Mouse (Mus musculus): Measurements from ENCODE around the gene Gm10184. TPM values are rescaled to one million over a fixed set of nuclear protein-coding genes. Genes with fewer than 3 reads are reported as not detected.
"Not testable (repeated sequence)": the region's sequence is repeated elsewhere in the genome, so short reads cannot be mapped to it uniquely, and the experiment has no call there.

Gm10184 gene
- 1.3 and 3.9 TPM in 2 replicates for polyA plus RNA-seq (2012; rRNA removed)

GRCm38 (mm10) chr17:89910349-89910748 is at the start of gene Gm10184:
Gm10184 (minus strand) TSS chr17:89910449.
- no peak for DNase-seq (ENCODE audit: low read depth)

- no peak for DNase-seq (ENCODE audit: low read depth)
Measured at GRCm38 (mm10) chr17:89933950-89934349, 23.7 kb upstream of the Gm10184 start.

GRCm38 (mm10) chr17:89907686-89908085 is 2.6 kb downstream of the Gm10184 start:
- no peak for DNase-seq (ENCODE audit: low read depth)

GRCm38 (mm10) chr17:89904701-89905100 is 5.5 kb downstream of the Gm10184 start:
- DNase-seq (ENCODE audit: low read depth) = not testable (repeated sequence)

GRCm38 (mm10) chr17:89902767-89903166 is 7.5 kb downstream of the Gm10184 start:
- no peak for DNase-seq (ENCODE audit: low read depth)

- DNase-seq (ENCODE audit: low read depth) = no peak
Measured at GRCm38 (mm10) chr17:89900610-89901009, 9.6 kb downstream of the Gm10184 start.

- DNase-seq (ENCODE audit: low read depth) = no peak
Measured at GRCm38 (mm10) chr17:89899813-89900212, 10.4 kb downstream of the Gm10184 start.

GRCm38 (mm10) chr17:89864996-89865395 is 45.3 kb downstream of the Gm10184 start:
- DNase-seq (ENCODE audit: low read depth) = no peak
